Mouse (Mus musculus) testis, postnatal 14 days (tissue): ENCODE measurements around the gene Srrm1.
A peak's percentile ranks its signal among the peaks of the same experiment; 100 is the strongest.
"Not testable (repeated sequence)": the region's sequence is repeated elsewhere in the genome, so short reads cannot be mapped to it uniquely, and the experiment has no call there.

Experiments
- DNase-seq: peaks from one replicate; pipeline ENCODE4 v3.0.0; 2021; ENCODE audit warnings: low spot score

The Srrm1 gene

DNA sequence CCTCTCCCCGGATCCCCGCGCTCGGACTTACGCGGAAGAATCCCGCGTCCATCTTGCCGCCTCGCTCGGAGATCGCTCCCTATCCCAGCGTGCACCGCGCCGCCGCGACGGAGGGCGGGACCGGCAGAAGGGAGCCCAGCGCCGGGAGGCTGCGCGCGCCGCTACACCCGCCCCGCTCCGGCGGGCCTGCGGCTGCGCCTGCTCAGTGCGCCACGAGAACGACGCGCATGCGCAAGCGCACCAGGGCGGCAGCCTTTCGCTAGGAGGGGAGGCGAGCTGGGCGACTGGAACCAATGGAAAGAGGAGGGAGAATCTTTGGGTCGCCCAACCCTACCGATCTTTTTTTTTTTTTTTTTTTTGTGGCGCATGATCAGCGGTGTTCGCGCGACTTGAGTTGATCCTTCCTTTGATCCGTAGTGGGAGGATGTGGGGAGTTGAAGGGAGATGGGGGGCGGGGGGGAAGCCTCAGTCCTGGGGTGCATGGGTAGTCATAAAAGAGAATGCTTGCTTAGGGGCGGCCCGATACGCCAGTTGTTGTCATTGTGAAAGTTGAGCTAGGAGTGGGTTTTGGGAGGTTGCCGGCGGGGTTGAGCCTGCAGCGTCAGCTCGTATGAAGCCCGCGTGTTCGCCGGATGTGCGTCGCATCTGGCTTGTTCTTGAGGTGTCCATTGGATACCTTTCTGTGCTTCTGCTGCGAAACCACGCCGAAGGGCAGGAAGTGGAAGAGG lies at the start of gene Srrm1:
TSS of gene Srrm1 (minus strand) at position 256 of the 728 bp plus-strand sequence.
- peak; percentile 98 for DNase-seq

DNA sequence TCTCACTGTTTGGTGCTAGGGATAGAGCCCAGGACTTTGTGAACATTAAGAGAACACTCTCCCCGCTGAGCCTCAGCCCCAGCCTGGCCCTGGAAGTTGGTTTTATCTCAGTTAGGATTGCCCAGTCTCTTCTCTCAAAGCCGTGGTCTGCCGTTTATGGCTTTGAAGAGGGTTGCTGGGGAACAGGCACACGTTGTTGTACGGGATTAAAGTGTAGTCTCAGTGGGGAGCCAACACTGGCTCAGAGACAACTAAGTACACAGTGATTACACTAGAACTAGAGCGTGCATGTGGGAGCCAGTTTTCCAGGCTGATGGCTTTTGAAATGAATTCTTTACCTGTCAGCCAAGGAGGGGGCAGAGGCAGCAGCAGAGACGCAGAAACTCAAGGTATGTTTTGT lies 48.8 kb upstream of the Srrm1 start:
- DNase-seq: no peak

- no peak for DNase-seq
Observed at GRCm38 (mm10) chr4:135397991-135398390, 44.9 kb upstream of the Srrm1 start, which contains the start of gene Ncmap. Gene Ncmap (minus strand): TSS chr4:135398227.

DNA sequence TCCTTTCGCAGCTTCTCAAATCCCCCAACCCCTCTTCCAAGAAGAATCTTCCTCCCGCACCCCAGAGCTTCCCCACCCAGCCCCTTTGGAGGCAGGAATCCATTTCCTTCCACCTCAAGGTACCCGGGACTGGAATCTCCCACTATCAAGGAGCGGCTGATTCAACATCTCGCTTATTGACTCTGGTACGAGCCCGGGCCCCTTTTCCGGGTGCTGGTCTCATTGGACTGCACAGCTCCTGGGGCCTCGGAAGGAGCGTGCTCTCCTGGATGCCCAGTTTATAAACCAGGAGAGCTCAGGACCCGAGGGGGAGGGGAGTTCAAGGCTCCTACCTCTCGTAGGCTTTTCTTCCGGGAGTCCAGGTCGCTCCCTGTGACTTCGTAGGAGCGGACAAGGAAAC lies 44.4 kb upstream of the Srrm1 start:
- DNase-seq: no peak

DNA sequence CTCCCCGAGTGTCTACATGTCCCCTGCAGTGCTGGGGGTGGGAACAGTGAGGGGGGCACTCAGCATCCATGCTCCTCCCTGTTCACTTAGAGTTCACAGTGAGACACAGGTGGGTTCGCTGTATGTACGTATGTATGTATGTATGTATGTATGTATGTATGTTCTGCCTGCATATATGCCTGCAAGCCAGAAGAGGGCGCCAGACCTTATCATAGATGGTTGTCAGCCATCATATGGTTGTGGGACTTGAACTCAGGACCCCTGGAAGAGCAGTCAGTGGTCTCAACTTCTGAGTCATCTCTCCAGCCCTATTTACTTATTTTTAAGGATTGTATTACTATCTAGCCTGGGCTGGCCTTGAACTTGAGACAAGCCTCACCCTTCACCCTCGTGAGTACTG lies 43.2 kb upstream of the Srrm1 start:
- no peak for DNase-seq

DNA sequence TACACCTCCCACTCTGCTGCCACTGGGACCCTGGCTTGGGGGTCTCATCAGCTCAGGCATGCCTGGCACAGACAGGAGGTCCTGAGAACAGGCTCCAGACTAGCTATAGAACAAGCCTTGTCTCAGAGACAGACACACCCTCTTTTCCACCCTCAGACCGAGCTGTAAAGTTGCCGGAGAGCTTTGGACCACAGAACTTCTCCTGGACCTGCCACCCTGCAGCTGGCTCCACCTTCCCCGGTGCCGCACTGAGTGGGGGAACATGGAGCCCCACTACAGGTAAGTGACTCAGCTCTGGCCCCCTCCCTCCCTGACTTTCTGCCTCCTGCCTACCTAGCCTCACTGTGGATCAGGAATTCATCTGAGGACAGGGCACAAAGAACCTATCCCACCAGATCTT lies 42.3 kb upstream of the Srrm1 start:
- DNase-seq: no peak

DNA sequence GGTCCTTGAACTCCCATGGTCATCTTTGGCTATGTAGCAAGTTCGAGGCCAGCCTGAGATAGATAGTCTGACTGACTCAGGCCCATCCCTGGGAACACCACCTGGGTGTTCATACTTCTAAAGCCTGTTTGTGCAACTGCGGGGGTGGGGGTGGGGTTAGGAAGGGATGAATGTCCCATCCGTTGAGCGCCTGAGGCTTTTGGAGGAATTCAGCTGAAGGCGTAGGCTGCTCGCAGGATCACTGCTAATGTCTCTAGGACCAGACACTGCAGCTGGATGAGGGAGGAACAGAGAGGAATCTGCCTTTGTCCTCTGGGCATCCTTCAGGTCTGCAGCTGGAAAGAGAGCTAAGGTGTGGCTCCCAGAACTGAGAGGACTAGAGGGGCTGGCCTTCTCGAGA lies 41.5 kb upstream of the Srrm1 start:
- no peak for DNase-seq

GRCm38 (mm10) chr4:135393381-135393780 lies 40.3 kb upstream of the Srrm1 start:
- DNase-seq: no peak

DNA sequence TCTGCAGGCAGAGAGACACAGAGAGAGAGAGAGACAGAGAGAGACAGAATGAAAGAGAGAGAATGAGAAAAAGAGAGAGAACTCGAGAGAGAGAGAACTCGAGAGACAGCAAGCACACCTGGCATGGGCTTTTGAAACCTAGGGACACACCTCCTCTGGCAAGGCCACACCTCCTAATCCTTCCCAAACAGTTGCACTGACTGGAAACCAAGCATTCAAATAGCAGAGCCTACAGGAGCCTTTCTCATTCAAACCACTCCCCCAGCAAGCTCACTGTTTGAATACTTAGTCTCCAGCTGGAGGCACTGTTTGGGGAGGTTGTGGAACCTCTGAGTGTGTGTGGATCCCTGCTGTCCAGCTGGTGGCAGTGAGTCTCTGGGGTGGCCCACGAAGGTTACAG lies 39.7 kb upstream of the Srrm1 start:
- DNase-seq: no peak

DNA sequence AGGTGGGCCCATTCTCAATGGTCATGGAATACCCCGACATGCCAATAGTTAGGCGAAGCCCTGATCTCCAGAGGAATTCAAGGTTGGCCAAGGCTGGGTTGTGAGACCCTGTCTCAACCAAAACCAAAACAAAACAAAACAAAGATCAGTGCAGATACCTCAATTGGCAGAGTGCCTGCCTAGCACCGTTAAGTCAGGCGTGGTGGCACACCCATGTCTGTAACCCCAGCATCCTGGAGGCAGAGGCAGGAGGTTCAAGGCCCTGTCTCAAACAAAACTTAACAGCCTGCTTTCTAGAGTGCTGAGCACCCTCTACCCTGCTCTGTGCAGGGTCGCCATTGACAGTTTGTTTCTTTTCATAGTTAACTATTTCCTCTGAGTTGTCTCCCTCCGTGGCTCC lies 37.9 kb upstream of the Srrm1 start:
- no peak for DNase-seq

- DNase-seq: no peak
Observed at GRCm38 (mm10) chr4:135385614-135386013, 32.5 kb upstream of the Srrm1 start.

DNA sequence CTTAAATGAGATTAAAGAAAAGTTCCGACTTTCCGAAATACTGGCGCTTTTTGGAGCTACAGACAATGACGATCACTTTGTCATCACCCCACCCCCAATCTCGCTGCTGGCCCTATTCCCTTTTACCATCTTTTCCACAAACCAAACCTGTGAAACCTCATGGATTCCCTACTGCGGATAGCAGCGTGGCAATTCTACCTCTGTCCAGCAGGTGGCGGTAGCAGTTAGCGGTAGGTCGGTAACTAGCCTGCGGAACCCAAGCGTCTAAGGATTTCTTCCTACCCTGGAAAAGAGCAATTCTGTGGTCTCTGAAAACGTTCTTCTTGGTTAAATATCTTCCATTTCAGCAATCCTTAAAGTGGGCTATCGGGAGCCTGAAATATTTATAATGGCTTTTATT lies 29.2 kb upstream of the Srrm1 start:
- peak; percentile 64 for DNase-seq

GRCm38 (mm10) chr4:135381355-135381754 lies 28.2 kb upstream of the Srrm1 start:
- DNase-seq: no peak

GRCm38 (mm10) chr4:135377241-135377640 lies 24.1 kb upstream of the Srrm1 start:
- no peak for DNase-seq

GRCm38 (mm10) chr4:135375444-135375843 lies 22.3 kb upstream of the Srrm1 start:
- DNase-seq: peak; percentile 52

DNA sequence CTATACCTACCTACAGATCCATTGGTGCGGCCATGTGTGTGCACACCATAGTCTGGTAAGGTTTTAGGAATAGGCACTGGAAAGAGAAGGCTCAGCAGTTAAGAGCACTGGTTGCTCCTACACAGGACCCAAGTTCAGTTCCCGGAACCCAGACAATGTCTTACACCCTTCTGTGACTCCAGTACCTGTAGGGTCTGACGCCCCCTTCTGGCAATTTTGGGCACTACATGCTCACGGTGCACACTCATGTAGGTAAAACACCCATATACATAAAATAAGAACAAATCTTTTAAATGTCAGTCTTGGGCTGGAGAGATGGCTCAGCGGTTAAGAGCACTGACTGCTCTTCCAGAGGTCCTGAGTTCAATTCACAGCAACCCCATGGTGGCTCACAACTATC lies 20.2 kb upstream of the Srrm1 start:
- no peak for DNase-seq

- no peak for DNase-seq
Observed at GRCm38 (mm10) chr4:135370372-135370771, 17.3 kb upstream of the Srrm1 start.

GRCm38 (mm10) chr4:135362828-135363227 lies 9.7 kb upstream of the Srrm1 start:
- DNase-seq: no peak

DNA sequence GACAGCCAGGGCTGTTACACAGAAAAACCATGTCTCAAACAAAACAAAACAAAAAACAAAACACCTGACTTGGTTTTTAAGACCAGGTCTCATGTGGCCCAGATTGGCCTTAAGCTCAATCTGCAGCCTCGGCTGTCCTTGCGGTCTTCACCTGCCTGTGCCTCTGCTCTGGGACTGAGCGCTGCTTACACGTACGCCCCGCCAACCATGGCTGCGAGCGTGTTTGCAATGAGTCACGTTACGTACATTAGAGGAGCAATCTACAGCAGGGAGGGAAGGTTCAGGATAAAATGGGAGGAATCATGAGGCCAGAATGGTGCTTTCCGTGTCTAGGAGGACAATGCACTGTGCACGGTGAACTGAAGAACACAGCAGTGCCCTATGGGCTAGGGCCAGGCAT lies 8.6 kb upstream of the Srrm1 start:
- DNase-seq: no peak

DNA sequence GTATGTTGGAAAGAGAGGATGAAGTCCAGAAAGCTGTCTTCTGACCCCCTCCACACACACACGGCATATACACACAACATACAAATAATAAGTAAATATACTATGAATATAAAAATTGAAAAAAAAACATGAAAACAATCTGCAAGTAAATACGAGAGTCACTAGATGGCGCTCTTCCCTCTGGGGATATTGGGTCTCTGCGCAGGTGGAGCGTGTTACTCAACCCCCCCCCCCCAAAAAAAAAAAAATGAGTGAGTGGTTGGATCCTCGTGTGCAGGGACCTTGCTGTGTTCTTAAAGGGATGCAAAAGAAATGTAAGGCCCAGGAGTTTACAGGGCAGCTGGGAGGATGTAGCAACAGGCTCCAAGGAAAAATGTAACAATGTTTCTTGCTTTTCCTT lies 5.6 kb upstream of the Srrm1 start:
- DNase-seq: no peak

DNA sequence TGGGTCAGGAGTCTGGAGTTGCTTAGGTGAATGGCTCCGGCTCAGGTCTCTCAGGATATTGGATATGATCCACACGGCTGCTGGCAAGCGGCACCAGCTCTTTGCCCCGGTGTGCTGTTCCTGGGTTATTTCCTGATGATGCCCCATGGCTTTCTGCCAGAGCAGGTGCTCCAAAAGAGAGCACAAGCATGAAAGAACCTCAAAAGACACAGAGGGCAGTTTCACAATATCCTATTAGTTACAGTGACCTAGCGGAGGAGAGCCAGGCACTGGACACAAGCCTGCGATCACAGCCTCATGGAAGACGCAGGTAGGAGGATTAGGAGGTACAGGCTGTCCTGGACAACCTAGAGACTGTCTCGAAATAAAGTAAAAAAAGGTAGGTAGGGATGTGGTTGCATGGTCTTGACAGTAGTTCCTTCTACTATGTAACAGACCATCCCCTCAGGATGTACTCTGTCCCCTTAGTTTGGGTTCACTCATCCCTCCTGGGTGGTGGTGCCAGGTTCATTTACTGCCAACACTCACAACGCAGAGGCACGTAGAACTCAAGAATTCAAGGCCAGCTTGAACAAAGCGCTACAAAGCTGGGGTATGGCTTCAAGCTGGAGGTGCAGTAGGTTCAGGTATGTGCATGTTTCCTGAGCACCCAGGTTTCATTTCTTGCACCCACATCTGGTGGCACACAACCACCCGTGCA lies 4.2 kb upstream of the Srrm1 start:
- no peak for DNase-seq

- DNase-seq: no peak
Observed at GRCm38 (mm10) chr4:135355886-135356550, 2.9 kb upstream of the Srrm1 start.

DNA sequence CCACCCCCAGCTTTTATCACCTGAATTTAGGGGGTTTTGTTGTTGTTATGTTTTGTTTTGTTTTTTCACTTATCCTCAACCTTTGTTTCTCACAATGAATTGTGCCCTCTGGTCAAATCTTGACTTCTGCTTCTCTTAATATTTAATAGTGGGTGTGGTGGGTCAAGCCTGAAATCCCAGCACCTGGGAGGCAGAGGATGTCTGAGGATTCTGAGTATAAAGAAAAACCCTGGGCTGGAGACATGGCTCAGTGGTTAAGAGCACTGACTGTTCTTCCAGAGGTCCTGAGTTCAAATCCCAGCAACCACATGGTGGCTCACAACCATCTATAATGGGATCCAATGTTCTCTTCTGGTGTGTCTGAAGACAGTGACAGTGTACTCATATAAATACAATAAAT lies 1.6 kb upstream of the Srrm1 start:
- not testable (repeated sequence) for DNase-seq
